Mouse (Mus musculus) ES-E14 (cell line): ENCODE data around the gene Fis1.

Experiments
- HCFC1 ChIP-seq: IDR thresholded peaks from 2 replicates; pipeline ENCODE4 v1.6.1; 2012; ENCODE audit warnings: low read length, inconsistent platforms, borderline replicate concordance; ENCODE audit not compliant: insufficient read depth
- ZNF384 ChIP-seq: IDR thresholded peaks from 2 replicates; pipeline ENCODE4 v1.6.1; 2012; ENCODE audit warnings: low read depth, low read length, inconsistent platforms

DNA sequence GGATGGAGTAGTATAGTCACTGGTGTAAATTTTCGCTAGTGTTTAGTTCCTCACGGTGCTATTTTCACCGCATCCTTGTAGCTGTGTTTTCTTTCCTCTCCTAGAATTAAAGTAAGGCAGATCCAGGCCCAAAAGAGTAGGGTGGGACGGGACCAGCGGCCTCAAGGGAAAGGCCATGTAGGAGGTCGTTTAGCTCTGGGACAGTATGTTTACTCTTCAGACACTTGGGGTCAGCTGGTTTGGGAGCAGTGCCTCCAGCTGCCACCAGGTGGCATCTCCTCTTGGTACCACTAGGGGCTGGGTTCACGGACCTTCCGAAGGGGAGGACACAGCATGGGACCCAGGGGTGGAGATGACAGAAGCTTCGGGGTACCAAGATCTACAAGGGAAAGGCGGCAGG lies 9.4 kb downstream of the Fis1 start:
- TF ChIP-seq ZNF384 (no peak), HCFC1 (no peak)
